Mouse (Mus musculus) spleen, postnatal 0 days (tissue): ENCODE data around the gene Lrp4. TPM values are rescaled to one million over a fixed set of nuclear protein-coding genes. Genes with fewer than 3 reads are reported as not detected.

Source experiments
- polyA plus RNA-seq: library from polyadenylated mRNA; unstranded; fragments of >200 nt; fragmentation: Nextera tagmentation; extraction: Ambion mirVana; gene quantifications from 2 replicates; pipeline ENCODE4 v1.2.1, GENCODE M21; 2015

Lrp4 gene
- 1.6 and 2.1 TPM in 2 replicates for polyA plus RNA-seq

GRCm38 (mm10) chr2:91457259-91457655 is at the start of gene Lrp4:
Lrp4 (plus strand) TSS chr2:91457511.

GRCm38 (mm10) chr2:91444286-91444892 is 12.9 kb upstream of the Lrp4 start, which contains the start of gene 1110051M20Rik:
1110051M20Rik (minus strand) TSS chr2:91444704.

GRCm38 (mm10) chr2:91526294-91527146 is 69.2 kb downstream of the Lrp4 start, which contains the start of gene Ckap5:
Ckap5 (plus strand) TSS chr2:91526762.

Other genes with a start within 250 kb of the Lrp4 start
- 6.8 and 9.1 TPM in 2 replicates for gene Ddb2, start 220.5 kb upstream of the Lrp4 start, polyA plus RNA-seq
- 4.3 and 5.9 TPM in 2 replicates for gene Pacsin3, start 201.6 kb upstream of the Lrp4 start, polyA plus RNA-seq
- 44.9 and 45.2 TPM in 2 replicates for gene Arfgap2, start 192.5 kb upstream of the Lrp4 start, polyA plus RNA-seq
- gene 1110051M20Rik, start 12.8 kb upstream of the Lrp4 start, polyA plus RNA-seq = 9.1 and 13.6 TPM in 2 replicates
- gene Ckap5, start 69.3 kb downstream of the Lrp4 start, polyA plus RNA-seq = 46.3 and 47.0 TPM in 2 replicates
- 0.47 and 0.77 TPM in 2 replicates for gene F2, start 178.9 kb downstream of the Lrp4 start, polyA plus RNA-seq
- gene Zfp408, start 192.3 kb downstream of the Lrp4 start, polyA plus RNA-seq = 4.7 TPM in 2 replicates
- gene Arhgap1, start 192.3 kb downstream of the Lrp4 start, polyA plus RNA-seq = 40.4 and 48.6 TPM in 2 replicates